Mouse (Mus musculus): ENCODE data around the gene Cacna1c.

Gene Cacna1c

DNA sequence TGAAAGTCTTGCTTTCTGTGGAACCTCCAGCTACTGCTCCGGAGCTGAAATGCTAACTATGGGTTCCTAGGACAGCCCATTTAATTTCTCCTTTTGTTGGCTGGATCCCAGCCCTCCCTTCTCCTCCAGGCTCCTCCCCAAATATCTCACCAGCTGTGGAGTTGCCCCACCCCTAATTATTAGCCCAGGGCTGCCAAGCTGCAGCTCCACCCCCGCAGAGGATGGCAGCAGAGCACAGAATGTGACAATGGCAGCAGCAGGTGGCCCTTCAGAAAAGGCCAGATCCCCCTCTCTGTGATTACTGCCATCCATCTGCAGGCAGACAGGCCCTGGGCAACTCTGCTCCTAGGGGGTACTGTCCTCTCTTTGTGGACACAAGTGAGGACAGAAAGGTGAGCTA is 350.4 kb downstream of the Cacna1c start:
- no peak for DNase-seq (ENCODE audit: low spot score)

DNA sequence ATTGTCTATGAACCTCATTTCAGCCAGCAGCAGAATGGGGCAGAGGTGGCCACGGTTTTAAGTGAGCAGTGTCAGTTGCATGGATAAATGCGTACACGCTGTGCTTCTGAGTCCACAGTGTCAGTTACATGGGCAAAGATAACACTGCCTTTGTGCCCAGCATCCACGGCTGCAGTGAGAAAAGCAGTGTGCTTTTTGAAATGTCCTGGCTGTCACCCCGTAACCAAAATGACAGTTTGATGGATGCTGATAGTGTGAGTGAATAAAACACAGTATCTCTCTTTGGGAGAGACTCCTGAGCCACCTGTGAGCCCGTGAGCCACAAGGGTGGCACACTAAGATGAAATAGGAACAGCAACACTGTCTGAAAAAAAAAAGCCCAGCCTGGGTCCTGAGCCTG is 351.0 kb downstream of the Cacna1c start:
- no peak for DNase-seq (ENCODE audit: low spot score)

GRCm38 (mm10) chr6:118843566-118843965 is 352.7 kb downstream of the Cacna1c start:
- DNase-seq (ENCODE audit: low spot score): no peak

GRCm38 (mm10) chr6:118841892-118842291 is 354.3 kb downstream of the Cacna1c start:
- no peak for DNase-seq (ENCODE audit: low spot score)

- DNase-seq (ENCODE audit: low spot score): no peak
These were observed 357.0 kb downstream of the Cacna1c start for GRCm38 (mm10) chr6:118838919-118839915.

DNA sequence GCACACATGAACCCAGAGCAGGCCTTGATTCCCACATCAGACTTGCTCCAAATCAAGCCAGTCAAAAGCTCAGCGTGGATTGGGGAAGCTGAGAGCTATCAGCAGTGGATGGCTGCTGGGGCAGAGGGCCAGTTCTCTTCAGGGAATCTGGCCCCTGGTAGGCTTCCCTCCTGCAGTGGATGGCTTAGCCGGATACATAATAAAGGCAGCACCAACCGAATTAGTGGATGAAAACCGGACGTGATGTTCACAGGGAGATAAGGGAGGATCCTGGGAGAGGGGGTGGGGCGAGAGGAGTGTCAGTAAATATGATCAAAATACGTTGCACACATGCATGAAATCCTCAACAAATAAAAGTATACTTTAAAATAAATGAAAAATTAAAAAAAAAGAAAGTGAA is 359.5 kb downstream of the Cacna1c start:
- no peak for DNase-seq (ENCODE audit: low spot score)

DNA sequence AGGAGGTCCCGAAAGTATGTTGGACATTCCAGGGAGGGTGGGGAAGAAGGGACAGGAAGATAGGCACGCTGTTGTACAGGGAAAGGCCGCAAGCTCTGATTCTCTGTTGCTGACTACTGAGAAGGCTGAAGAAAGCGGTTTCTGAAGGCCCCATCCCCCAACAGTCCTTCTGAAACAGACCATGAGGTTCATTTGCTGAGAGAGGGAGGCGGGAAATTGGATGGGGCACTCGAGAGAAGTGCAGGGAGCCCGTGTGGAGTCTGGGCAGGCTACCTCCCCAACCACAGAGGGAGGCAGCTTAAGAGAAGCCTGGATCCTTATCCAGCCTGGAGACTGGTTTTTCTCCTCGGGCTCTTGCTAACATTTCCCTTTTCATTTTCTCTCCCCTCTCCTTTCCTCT is 362.2 kb downstream of the Cacna1c start:
- DNase-seq (ENCODE audit: low spot score): no peak

GRCm38 (mm10) chr6:118833049-118833448 is 363.2 kb downstream of the Cacna1c start:
- no peak for DNase-seq (ENCODE audit: low spot score)

- DNase-seq (ENCODE audit: low spot score): no peak
These were observed 363.6 kb downstream of the Cacna1c start for GRCm38 (mm10) chr6:118832616-118833015.

DNA sequence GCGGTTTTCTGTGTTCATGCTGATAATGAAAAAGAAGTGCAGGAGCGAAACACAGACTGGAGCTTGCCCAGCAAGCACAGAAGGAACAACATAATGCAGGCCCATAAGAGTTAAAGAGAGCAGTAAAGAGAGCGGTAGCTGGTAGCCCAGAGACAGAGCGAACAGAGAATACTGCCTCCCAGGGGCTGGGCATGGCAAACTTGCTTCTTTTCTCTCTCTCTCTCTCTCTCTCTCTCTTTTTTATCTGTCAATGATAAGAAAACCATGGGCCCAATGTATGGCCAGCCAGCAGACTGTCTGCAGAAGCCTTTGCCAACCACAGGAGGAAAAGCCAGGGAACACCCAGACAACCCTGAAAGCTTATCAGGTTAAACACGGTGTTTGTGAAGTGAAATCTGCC is 365.4 kb downstream of the Cacna1c start:
- DNase-seq (ENCODE audit: low spot score): no peak

DNA sequence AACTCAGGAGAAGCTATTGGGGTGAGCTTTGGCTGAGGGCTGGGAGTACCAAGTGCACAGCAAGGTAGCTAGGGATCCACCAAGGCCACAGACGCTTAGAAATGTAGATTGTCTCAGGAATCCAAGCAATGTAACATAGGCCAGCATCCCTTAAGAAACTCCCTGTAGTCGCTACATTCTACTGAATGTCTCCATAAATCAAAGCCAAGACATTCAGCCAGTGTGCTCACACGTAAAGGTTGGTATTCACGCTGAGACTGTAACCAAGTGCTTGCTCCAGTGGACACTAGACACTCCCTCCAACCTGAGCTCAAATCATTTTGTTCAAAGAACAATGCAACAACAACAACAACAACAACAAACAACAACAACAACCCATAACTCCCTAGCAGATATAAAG is 368.0 kb downstream of the Cacna1c start:
- no peak for DNase-seq (ENCODE audit: low spot score)

GRCm38 (mm10) chr6:118827560-118827959 is 368.7 kb downstream of the Cacna1c start:
- no peak for DNase-seq (ENCODE audit: low spot score)

- DNase-seq (ENCODE audit: low spot score): no peak
These were observed 370.8 kb downstream of the Cacna1c start for GRCm38 (mm10) chr6:118825400-118825871.

GRCm38 (mm10) chr6:118821536-118821935 is 374.7 kb downstream of the Cacna1c start:
- DNase-seq (ENCODE audit: low spot score): no peak

GRCm38 (mm10) chr6:118819657-118820056 is 376.6 kb downstream of the Cacna1c start:
- no peak for DNase-seq (ENCODE audit: low spot score)

DNA sequence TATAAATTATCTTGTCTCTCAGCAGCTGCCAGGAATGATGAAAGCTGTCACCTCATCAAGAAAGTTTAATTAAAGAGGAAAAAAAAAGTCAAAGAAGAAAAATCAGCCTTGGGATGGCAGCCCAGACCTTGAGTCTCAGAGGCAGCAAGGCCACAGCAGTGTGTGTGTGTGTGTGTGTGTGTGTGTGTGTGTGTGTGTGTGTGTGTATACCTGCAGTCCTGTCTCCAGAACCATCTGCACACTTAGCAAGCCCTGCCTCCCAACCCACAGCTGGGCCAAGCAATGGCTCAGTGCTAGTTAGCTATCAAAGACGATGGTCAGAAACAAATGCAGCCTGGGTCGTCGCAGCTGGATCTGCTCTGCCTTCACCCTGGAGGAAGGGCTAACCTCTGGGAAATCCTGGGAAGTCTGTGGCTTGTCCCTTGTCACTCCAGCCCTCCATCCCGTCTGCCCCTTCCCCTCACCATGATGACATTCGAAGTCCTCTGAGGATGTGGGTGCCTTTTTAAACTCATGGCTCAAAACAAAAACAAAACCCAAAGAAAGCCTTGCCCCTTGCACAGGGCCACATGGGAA is 378.2 kb downstream of the Cacna1c start:
- DNase-seq (ENCODE audit: low spot score): no peak

- no peak for DNase-seq (ENCODE audit: low spot score)
These were observed 380.0 kb downstream of the Cacna1c start for GRCm38 (mm10) chr6:118816253-118816652.

- no peak for DNase-seq (ENCODE audit: low spot score)
These were observed 383.7 kb downstream of the Cacna1c start for GRCm38 (mm10) chr6:118812556-118812955.

DNA sequence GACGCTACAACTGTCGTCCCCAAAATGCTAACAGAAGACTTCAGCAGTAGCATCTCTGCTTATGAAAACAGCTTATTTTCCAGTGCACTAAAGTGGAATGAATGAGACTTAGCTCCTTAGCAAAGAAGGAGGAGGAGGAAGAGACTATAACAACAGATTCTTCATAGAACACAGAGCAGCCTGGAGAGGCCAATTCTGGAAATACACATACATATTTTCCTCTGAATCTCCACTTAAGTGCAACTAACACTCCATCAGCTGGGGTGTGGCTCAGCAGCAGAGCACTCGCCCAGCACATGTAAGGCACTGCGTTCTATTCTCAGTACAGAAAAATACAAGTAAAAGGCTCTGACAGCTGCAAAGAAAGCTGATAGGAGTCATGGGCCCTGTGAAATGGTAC is 384.2 kb downstream of the Cacna1c start:
- no peak for DNase-seq (ENCODE audit: low spot score)

GRCm38 (mm10) chr6:118810834-118811233 is 385.4 kb downstream of the Cacna1c start:
- no peak for DNase-seq (ENCODE audit: low spot score)

DNA sequence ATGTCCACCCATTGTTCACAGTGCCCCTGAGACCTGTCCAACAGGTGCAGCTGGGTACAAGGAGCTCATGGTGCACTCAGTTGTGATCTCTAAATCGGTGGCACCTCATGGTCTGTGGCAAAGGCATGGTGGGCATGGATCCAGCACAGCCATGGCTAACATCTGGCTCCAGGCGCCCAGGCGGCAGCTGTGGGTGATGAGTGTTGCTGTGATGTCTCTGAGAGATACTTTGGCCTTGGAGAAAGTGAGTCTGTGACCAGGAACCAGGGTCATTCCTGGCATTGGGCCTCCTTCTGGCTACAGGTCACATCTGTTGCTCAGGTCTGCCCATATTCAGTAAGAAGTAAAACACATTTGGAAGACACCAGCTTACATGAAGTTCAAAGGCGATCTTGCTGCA is 391.1 kb downstream of the Cacna1c start:
- no peak for DNase-seq (ENCODE audit: low spot score)

DNA sequence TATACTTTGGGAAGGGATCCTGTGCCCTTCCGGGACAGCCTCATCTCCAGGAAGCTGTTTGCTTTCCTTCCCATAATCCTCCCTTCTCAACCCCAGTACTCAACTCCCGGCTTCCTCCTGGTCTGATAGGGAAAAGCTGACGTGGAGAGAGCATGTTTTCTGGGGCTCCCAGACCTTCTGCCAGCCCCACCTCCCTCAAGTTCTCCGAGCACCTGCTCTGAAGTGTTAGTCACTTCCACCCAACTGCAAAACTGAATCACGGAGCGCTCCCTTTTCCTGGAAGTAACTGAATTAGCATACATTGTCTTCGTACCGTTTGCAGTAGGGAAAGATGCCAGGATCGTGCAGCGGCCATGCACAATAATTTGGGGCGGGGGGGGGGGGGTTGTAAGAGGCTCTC is 393.9 kb downstream of the Cacna1c start:
- no peak for DNase-seq (ENCODE audit: low spot score)

DNA sequence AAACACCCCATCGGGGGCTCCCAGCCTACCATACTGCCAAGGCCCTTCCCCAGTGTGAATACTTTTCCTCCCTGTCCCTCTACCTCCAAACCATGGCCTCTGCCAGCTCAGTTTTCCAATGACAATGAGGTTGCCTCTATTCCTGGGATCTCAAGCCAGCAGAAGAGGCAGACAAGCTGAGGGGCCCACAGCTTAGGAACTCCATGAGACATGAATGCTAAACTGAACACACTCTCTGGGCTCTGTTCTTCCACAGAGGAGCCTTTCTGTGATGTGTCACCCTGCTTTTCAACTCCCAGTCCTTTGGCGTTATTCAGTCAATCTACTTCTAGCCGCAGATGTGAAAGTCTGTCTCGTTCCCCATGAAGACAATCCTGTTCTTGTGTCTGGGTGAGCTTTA is 399.8 kb downstream of the Cacna1c start:
- no peak for DNase-seq (ENCODE audit: low spot score)
